Mouse (Mus musculus) splenic B cell, adult 2 months (primary cell): Measurements from ENCODE around the gene Wdr19.
A peak's percentile ranks its signal among the peaks of the same experiment; 100 is the strongest.

ENCODE experiments used
- DNase-seq: peaks from one replicate; pipeline ENCODE4 v3.0.0-alpha.2; 2011; ENCODE audit warnings: low read depth, low spot score
- H3K27me3 ChIP-seq: 2 replicates; pipeline ENCODE4 v1.6.1; 2012; ENCODE audit warnings: mild to moderate bottlenecking, low read length, moderate library complexity, mixed read lengths; ENCODE audit not compliant: control insufficient read depth, poor library complexity, insufficient read depth, severe bottlenecking
- H3K36me3 ChIP-seq: 2 replicates; pipeline ENCODE4 v1.6.1; 2012; ENCODE audit warnings: mild to moderate bottlenecking, low read length, moderate library complexity, mixed read lengths; ENCODE audit not compliant: control insufficient read depth, poor library complexity, insufficient read depth, severe bottlenecking

Gene Wdr19

DNA sequence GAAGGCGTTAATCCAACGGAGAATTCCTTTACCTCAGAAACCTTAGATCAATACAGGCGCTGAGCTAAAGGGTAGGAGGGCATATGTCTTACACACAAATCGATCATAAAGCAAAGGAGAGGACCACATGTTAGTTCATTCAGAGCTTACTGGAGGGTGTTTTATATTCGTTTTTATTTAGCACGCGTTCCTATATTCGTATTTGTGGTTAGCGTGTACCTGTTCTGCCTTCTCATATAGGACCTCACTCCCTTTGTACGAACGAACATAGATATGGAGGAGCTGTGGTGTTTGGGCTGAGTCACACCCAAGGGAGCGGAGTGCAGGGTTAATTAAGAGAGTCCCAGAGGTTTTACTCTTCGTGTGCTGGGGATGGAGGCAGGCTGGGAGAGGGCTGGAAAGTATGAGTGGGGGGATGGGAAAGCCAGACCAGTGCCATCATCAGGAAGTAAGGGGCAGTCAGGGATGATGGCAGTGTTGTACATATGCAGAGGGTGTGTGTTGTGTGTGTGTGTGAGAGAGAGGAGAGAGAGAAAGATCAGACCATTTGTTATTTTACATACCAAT, 23.5 kb upstream of the Wdr19 start:
- no peak for DNase-seq
- no peaks in the 10 kb centered on the region for H3K36me3 ChIP-seq
- no peaks in the 10 kb centered on the region for H3K27me3 ChIP-seq

DNA sequence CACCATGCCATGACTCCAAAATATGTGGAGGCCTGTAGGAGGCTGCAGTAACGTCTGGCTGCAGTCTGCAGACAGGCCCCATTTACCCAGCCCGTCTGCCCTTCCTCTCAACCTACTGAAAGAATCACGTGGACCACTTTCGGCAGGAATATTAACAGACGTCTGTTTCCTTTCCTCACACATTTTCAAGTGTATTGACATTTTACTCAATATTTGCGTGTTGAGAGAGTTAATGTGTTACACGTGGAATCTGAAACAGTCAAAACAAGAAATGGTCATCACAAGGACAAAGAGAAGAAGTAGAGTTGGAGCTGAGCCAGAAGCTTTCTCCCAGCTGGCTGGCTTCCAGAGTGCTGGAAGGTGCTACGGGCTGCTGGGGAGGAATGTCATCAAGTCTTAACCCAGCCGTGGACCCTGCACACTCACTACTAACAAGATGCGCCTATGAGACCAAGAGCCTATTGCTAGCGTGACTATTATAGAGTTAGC, 22.4 kb upstream of the Wdr19 start:
- H3K36me3 ChIP-seq, result no peaks in the 10 kb centered on the region
- H3K27me3 ChIP-seq, result no peaks in the 10 kb centered on the region
- DNase-seq, result no peak

DNA sequence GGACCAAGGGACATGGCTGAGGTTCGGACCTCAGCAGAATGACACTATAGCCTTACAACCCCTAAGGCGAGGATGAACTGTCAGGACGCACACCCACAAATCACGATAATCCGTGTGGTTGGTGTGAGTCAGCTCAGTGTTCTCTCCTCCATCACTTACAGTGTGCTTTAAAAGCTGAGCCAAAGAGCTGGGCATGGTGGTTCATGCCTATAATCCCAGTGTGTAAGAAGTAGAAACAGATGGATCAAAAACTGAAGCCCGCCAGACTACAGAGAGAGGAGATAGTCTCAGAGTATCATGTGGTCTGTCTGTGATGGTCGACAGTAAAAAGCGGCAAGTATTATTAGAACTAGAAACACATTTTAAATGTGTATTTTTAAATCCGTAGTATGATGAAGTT, 21.0 kb upstream of the Wdr19 start:
- Histone ChIP-seq H3K36me3 (no peaks in the 10 kb centered on the region), H3K27me3 (no peaks in the 10 kb centered on the region)
- no peak for DNase-seq

DNA sequence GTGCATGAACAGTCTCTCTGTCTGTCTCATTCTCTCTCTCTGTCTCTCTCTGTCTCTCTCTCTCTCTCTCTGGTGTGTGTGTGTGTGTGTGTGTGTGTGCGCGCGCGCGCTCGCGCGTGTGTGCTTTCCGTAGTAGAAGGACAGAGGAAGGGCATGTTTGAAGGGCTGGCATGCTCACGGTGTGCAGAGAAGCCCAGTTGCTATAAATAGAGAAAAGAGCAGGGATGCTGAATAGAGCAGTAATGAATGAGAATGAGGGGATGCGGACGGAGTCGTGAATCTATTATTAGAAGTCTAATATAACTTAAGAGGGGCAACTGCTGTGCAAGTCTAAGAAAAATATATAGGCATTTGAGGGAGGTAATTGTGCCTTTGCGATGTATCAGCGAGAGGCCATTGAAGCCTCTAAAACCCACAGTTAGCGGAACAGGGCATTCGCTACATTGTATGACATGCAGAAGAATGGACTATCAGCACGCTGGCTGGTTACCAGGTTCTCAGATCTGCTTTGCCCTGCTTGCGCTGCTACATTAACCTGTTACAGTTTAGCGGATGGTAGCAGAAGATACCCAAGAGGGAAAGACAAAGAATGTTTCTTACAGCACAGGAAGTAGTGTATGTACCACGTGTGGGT, 18.2 kb upstream of the Wdr19 start:
- no peak for DNase-seq
- Histone ChIP-seq H3K36me3 (no peaks in the 10 kb centered on the region), H3K27me3 (no peaks in the 10 kb centered on the region)

DNA sequence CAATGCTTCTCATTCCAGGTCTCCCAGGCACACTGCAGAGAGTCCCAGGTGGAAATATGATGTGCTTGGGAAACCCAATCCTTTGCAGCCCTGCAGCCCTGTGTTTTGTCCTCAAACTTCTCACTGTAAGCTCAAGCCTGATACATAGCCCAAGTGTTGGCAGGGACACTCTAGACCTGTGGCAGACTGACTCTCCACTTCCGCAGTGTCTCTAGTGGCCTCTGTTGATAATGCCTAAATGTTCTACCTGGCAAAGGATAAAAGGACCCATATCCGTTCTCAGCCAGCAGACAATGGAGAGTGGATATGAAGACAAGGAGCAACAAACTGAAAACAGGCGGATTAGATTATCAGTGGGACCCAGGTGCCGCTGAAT, 17.7 kb upstream of the Wdr19 start:
- no peak for DNase-seq
- Histone ChIP-seq H3K36me3 (no peaks in the 10 kb centered on the region), H3K27me3 (no peaks in the 10 kb centered on the region)

DNA sequence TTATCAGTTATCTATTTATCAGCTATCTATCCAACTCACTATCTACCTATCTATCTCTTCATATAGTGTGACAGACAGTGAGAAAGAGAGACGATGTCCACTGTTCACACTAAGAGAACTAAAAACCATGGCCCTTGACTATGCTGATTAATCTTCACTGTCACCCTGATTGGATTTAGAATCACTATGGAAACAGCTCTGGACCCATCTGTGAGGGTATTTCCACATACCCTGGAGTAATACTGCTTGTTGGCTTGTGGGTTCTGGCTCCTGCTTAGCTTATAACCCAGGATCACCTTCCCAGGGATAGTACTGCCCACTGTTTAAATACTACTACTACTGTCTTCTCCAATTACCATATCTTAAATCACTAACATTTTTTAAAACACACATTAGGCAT, 17.2 kb upstream of the Wdr19 start:
- no peaks in the 10 kb centered on the region for H3K27me3 ChIP-seq
- DNase-seq, result no peak

DNA sequence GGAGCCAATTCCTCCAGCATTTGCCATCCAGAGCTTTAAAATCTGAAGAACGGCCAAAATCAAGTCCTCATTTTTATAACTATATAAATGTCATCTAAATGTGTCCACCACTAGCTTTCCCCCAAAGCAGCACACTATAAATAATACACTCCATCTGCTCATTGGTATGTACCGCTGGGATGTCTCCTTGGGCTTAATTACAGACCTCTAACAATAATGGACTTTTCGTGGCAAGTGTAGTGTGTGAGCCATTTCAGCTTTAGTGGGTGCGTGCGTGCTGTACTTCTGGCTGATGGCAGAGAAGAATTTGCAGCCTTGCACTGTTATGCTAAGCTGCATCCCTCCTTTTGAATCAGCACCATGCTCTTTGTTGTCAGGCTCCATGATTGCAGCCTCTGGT, 7.9 kb upstream of the Wdr19 start:
- Histone ChIP-seq H3K36me3 (no peaks in the 10 kb centered on the region), H3K27me3 (no peaks in the 10 kb centered on the region)
- DNase-seq, result no peak

More for the DNA sequence above, 17.2 kb upstream of the Wdr19 start:
- H3K36me3 ChIP-seq, result no peaks in the 10 kb centered on the region

DNA sequence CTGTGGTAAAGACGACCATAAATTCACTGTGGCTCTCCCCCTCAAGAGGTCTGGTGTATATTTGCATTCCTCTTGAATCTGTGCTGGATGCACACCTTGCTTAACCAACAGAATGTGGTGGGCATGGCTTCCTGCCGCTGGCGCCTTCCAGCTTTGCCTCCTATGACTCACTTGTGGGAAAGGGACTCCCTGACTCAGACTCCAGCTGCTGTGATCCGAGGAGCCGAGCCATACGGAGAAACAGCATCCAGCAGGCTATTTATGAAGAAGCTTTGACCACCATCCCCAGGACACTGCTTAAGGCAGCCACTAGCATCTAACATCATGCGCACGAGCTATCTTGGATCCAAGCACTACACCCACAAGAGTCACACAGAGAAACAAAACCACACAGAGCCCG, 5.1 kb upstream of the Wdr19 start:
- DNase-seq, result no peak
- no peaks in the 10 kb centered on the region for H3K27me3 ChIP-seq

DNA sequence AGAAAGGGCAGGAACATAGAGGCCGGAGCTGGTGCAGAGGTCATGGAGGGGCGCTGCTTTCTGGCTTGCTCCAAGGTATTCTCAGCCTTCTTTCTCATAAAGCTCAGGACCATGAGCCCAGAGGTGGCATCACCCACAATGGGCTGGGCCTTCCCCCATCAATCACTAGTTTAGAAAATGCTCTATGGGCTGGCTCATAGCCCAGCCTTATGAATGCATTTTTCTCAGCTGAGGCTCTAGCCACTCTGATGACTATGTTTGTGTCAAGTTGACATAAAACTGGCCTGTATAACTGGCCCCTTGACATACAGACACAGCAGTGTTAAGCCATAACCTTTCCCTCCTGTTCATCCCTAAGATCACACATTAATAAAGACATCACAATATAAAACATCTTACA, 5.2 kb downstream of the Wdr19 start:
- no peaks in the 10 kb centered on the region for H3K27me3 ChIP-seq
- no peaks in the 10 kb centered on the region for H3K36me3 ChIP-seq
- no peak for DNase-seq

More for the DNA sequence above, 5.1 kb upstream of the Wdr19 start:
- no peaks in the 10 kb centered on the region for H3K36me3 ChIP-seq

DNA sequence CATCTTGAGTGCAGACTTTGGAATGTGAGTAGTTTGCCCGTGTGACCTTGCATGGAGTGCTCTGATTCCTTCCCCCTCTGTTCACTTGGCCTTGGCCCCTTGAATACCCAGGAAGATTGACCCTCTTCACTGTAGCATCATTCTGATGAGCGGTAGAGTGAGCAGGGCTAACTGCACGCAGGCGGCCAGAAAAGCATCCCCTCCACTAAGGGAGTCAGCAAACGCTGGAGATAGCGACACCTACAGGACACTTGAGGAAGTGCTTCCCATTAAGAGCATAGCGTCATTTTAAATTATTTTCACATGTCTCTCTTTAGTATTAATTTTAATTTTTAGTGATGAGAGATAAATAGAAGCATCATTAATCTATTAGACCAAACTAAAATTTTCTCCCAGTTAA, 13.8 kb downstream of the Wdr19 start:
- H3K27me3 ChIP-seq, result no peaks in the 10 kb centered on the region
- peak; percentile 72 for DNase-seq
- no peaks in the 10 kb centered on the region for H3K36me3 ChIP-seq

DNA sequence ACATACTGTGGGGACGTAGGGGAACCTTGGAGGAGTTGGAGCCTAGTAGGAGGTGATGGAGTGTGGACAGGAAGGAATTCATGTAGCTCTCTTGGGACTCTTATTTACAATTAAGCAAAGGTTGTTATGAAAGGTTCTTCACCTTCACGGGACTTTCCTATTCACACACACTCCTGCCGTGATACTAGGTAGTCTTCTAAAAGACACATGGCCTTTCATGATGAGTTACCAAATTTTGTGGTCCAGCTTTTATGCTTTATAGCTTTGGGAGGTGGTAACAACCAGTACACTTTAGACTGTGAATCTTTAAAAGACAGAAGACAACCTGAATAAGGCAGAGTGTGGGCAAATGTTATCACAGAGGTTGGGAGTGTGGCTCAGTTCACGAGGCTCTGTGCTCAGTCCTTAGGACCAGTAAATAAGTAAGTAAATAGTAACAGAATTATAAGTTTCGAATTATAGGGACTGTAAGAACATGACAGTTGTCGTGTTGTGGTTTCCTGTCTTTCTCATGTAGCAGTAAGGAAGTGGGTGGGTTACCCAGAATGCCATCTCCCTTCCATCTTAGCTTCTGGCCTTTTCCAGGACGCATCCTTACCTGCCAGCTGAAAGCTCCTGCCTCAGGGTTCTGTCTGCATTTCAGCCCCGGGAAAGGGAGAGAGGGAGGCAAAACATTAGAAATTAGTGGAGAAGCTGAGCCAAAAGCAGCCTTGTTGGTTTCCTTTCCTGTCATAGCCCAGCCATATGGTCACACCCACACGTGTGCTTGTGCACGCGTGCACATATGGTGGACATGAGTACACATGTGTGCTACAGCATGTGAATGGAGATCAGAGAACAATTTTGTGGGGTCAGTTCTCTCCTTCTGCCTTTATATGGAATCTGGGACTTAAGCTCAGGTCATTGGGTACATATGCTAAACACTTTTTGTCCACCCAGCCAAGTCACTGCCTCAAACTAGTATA, 18.1 kb downstream of the Wdr19 start:
- no peaks in the 10 kb centered on the region for H3K36me3 ChIP-seq
- DNase-seq, result no peak
- H3K27me3 ChIP-seq, result no peaks in the 10 kb centered on the region

DNA sequence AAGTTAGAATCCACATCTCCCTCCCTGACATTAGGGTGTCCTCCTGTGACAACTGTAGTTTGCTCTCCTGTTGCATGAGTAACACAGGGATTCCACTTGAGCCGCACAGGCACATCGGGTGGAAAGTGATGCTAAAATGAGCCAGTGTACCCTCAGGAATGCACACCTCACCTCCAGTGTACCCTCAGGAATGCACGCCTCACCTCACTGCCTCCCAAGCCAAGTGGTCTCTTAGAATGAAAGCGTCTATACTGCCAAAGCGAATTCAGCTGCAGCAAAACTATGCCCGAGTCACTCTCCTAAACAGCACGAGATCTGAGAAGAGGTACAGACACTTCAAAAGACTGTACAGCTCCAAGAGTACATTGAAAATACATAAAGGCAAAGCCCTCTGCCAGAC, 21.5 kb downstream of the Wdr19 start:
- no peak for DNase-seq
- Histone ChIP-seq H3K27me3 (no peaks in the 10 kb centered on the region), H3K36me3 (no peaks in the 10 kb centered on the region)

DNA sequence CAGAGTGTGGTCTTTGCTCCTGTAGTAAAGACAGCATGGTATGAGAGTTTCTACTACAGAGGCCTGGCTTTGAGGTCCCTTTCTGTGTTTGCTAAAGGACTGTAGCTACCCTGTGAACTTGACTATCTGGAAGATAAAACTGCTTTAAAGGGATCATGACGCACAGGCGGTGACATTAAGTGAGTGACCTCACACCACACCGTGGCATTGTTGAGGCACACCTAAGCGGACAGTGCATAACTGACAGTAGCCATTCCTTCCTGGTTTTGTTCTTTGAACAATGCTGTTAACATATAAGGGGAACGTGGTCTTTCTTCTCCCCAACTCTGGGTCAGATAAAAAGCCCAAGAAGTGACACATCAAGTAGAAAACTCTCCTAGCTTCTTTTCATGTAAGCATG, 24.6 kb downstream of the Wdr19 start:
- DNase-seq, result no peak
- Histone ChIP-seq H3K27me3 (no peaks in the 10 kb centered on the region), H3K36me3 (no peaks in the 10 kb centered on the region)

DNA sequence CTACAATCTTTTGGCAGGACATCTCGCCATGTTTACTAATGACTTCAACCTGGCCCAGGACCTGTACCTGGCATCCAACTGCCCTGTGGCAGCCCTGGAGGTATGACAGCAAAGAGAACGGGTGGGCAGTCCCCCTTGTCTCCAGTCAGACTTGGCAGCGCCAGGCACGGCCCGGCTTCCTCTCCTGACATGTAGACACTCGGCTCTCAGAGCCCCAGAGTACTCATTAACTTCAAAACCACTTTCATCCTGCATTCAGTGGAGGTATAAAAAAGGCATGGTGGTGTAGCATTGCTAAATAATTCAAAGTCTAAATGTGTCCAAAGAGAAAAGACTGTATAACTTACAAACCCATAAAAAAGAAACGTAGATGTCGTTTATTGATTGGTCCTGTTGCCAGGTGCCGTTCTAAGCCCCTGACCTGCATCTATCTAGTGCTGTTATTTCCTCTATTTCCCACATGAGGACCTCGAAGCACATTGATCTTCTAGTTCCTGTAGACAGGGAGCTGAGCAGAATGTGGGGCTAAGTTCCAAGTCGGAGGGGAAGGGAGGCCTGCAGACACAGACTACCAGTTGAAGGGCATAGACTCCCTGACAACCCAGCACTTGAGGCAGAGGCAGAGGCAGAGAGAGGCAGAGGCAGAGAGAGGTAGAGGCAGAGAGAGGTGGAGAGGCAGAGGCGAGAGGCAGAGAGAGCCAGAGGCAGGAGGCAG, 31.9 kb downstream of the Wdr19 start:
- no peaks in the 10 kb centered on the region for H3K36me3 ChIP-seq
- no peak for DNase-seq
- H3K27me3 ChIP-seq, result no peaks in the 10 kb centered on the region

DNA sequence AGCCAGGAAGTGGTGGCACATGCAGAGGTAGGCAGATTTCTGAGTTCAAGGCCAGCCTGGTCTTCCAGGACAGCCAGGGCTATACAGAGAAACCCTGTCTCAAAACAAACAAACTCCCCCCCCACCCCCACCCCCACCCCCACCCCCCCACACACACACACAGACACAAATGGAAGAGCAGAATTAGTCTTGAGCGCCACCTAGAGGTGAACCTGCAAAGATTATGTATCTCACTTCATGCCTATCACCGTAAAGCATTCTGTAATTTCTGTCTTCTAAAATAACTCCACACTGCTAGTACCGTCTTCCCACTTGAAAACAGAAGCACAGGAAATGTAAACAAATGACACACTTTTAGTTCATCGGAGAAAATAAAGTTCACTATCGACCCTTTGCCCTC, 43.2 kb downstream of the Wdr19 start:
- peak; percentile 58 for DNase-seq

More for the DNA sequence above, 43.2 kb downstream of the Wdr19 start:
- H3K36me3 ChIP-seq, result no peaks in the 10 kb centered on the region
- no peaks in the 10 kb centered on the region for H3K27me3 ChIP-seq
